Mouse (Mus musculus) ES-Bruce4 (cell line): ENCODE data around the gene H2-D1.

Experiments used
- CTCF ChIP-seq: IDR thresholded peaks from one replicate; pipeline ENCODE4 v1.8.1; 2011; ENCODE audit warnings: low read depth, low read length
- EP300 ChIP-seq: IDR thresholded peaks from 2 replicates; pipeline ENCODE4 v1.6.1; 2011; ENCODE audit warnings: low read depth, low read length; ENCODE audit not compliant: insufficient read depth
- POLR2A ChIP-seq: IDR thresholded peaks from one replicate; pipeline ENCODE4 v1.8.1; 2011; ENCODE audit warnings: low read length; ENCODE audit not compliant: insufficient read depth

DNA sequence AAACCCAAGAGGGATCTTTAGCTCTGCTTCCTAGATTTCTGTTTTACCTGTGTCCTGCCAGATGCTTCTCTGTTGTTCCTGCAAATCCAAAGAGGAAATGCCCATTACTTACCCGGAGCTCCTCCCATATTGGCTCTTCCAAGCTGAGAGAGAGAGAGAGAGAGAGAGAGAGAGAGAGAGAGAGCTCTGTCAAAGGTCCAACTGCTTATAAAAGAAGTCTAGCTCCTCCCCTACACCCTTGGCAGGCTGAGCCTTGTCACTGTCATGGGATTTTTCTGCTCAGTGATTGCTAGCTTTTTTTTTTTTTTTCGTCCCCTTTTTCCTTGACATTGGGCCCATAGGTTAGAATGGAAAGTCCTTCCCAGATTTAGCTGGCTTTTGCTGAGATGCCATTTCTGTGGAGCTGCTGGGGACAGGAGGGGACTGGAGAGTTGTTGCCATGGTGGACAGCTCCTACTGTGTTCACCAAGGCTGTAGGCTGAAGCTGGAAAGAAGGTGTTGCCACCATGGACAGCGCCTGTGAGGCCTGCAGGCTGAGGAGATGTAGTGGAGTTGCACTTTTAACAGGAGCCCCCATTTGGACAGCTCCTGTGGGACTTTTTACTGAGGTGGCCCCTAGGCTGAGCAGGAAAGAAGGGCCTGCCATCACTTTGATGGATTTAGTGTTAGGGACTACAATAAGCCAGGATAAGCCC is 7.3 kb downstream of the H2-D1 start:
- TF ChIP-seq POLR2A (no peak), EP300 (no peak), CTCF (no peak)
